Mouse (Mus musculus): ENCODE data around the gene Bnip2. TPM values are rescaled to one million over a fixed set of nuclear protein-coding genes. Genes with fewer than 3 reads are reported as not detected.

Gene Bnip2
- polyA plus RNA-seq, 1 experiment = 20.7 TPM

GRCm38 (mm10) chr9:70048280-70048679 is 59.0 kb downstream of the Bnip2 start:
- no peaks in the 10 kb centered on the region for H3K4me1 ChIP-seq (ENCODE audit: control insufficient read depth, insufficient read depth, low read length)
- TF ChIP-seq POLR2A (IDR thresholded peaks at IDR 0.05; ENCODE audit: control insufficient read depth, low read depth, low read length) = no peak
- no peak for TF ChIP-seq CTCF (IDR thresholded peaks at IDR 0.05; ENCODE audit: control insufficient read depth, insufficient read depth, insufficient replicate concordance, low read depth, low read length)
- H3K27ac ChIP-seq (ENCODE audit: control insufficient read depth, insufficient read depth, low read depth, low read length) = no peak overlapping the region
- no peak overlapping the region for H3K4me3 ChIP-seq (ENCODE audit: control insufficient read depth, low read depth, low read length)
- no peaks in the 10 kb centered on the region for H3K36me3 ChIP-seq (ENCODE audit: control insufficient read depth, insufficient read depth, low read length)
- no peaks in the 10 kb centered on the region for H3K27me3 ChIP-seq (ENCODE audit: control insufficient read depth, insufficient read depth, low read length)

DNA sequence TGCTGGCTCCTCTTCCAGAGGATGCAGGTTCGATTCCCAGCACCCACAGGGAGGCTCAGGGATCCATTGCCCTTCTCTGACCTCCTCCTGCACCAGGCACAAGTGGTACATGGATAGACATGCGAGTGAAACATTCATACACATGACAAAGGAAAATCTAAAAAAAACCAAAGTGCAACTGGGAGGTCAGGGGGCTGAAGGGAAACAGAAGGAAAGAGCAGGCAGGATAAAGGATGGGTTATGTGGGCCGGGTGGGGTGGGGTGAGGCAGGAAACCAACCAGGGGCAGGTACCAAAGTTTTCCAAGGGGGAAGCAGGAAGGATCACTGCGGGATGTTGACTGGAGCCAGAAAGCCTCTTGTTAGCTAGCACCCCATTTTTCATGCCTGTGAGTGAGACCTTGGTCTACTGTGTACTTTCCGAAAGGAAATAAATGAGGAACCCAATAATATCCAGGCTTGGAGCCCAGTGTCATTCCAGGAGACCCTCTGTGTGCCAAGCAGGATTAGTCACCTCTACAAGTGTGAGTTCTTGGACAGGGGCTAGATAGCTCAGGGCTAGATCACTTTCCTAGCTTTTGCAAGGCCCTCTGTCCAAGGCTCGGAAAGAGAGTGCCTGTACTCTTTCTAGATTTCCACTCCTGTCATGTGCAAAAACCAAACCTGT is 59.6 kb downstream of the Bnip2 start:
- Histone ChIP-seq H3K36me3 (ENCODE audit: control insufficient read depth, insufficient read depth, low read length) (no peaks in the 10 kb centered on the region), H3K4me3 (ENCODE audit: control insufficient read depth, low read depth, low read length) (no peak overlapping the region), H3K4me1 (ENCODE audit: control insufficient read depth, insufficient read depth, low read length) (no peaks in the 10 kb centered on the region), H3K27me3 (ENCODE audit: control insufficient read depth, insufficient read depth, low read length) (no peaks in the 10 kb centered on the region), H3K27ac (ENCODE audit: control insufficient read depth, insufficient read depth, low read depth, low read length) (no peak overlapping the region)
- TF ChIP-seq POLR2A (IDR thresholded peaks at IDR 0.05; ENCODE audit: control insufficient read depth, low read depth, low read length) (no peak), CTCF (IDR thresholded peaks at IDR 0.05; ENCODE audit: control insufficient read depth, insufficient read depth, insufficient replicate concordance, low read depth, low read length) (no peak)

GRCm38 (mm10) chr9:70049416-70049783 is 60.1 kb downstream of the Bnip2 start:
- Histone ChIP-seq H3K27ac (ENCODE audit: control insufficient read depth, insufficient read depth, low read depth, low read length) (no peak overlapping the region), H3K27me3 (ENCODE audit: control insufficient read depth, insufficient read depth, low read length) (no peaks in the 10 kb centered on the region), H3K4me1 (ENCODE audit: control insufficient read depth, insufficient read depth, low read length) (no peaks in the 10 kb centered on the region), H3K4me3 (ENCODE audit: control insufficient read depth, low read depth, low read length) (no peak overlapping the region), H3K36me3 (ENCODE audit: control insufficient read depth, insufficient read depth, low read length) (no peaks in the 10 kb centered on the region)
- TF ChIP-seq POLR2A (IDR thresholded peaks at IDR 0.05; ENCODE audit: control insufficient read depth, low read depth, low read length) (no peak), CTCF (IDR thresholded peaks at IDR 0.05; ENCODE audit: control insufficient read depth, insufficient read depth, insufficient replicate concordance, low read depth, low read length) (no peak)

DNA sequence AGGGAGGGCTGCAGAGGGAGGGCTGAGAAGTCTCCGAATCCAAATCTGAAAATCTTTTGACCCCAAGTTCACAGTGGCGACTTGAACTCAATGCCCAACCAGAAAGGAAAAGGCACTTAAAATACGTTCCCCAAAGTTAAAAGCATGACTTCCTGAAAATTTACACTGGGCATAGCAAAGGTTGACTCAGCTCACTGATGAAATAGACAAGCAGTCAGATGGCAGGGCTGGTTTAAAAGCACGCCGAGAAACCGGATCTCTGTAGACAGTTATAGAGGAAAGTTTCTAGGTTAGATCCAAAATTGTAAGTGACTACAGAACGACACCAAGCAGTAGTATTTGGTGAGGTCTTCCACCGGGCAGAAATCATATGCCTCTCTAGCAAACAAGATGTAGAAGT is 60.6 kb downstream of the Bnip2 start:
- H3K36me3 ChIP-seq (ENCODE audit: control insufficient read depth, insufficient read depth, low read length) = no peaks in the 10 kb centered on the region
- H3K27me3 ChIP-seq (ENCODE audit: control insufficient read depth, insufficient read depth, low read length) = no peaks in the 10 kb centered on the region
- TF ChIP-seq CTCF (IDR thresholded peaks at IDR 0.05; ENCODE audit: control insufficient read depth, insufficient read depth, insufficient replicate concordance, low read depth, low read length) = no peak
- no peak for TF ChIP-seq POLR2A (IDR thresholded peaks at IDR 0.05; ENCODE audit: control insufficient read depth, low read depth, low read length)
- no peak overlapping the region for H3K4me3 ChIP-seq (ENCODE audit: control insufficient read depth, low read depth, low read length)
- H3K4me1 ChIP-seq (ENCODE audit: control insufficient read depth, insufficient read depth, low read length) = no peaks in the 10 kb centered on the region
- no peak overlapping the region for H3K27ac ChIP-seq (ENCODE audit: control insufficient read depth, insufficient read depth, low read depth, low read length)

- TF ChIP-seq POLR2A (IDR thresholded peaks at IDR 0.05; ENCODE audit: control insufficient read depth, low read depth, low read length) (no peak), CTCF (IDR thresholded peaks at IDR 0.05; ENCODE audit: control insufficient read depth, insufficient read depth, insufficient replicate concordance, low read depth, low read length) (no peak)
- H3K4me1 ChIP-seq (ENCODE audit: control insufficient read depth, insufficient read depth, low read length) = no peaks in the 10 kb centered on the region
These were observed 63.5 kb downstream of the Bnip2 start for GRCm38 (mm10) chr9:70052730-70053129.

DNA sequence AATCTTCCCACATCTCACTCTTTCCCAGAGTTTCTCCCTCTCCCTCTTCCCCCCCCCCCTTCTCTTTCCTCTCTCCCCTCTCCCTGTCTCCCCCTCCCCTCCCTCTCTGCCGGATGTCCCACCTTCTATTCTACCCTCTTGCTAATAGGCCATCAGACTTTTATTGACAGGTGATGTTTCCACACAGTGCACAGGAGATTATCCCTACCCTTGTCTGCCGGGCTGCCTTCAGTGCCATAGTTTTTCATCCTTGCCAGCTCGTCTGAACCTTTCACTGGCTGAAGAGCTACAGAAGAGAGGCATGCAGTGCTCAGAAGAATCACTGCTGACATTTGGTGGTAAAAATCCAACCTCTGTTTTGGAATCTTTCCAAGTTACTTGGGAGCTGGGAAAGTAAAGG is 64.1 kb downstream of the Bnip2 start:
- H3K4me3 ChIP-seq (ENCODE audit: control insufficient read depth, low read depth, low read length) = no peak overlapping the region
- no peak for TF ChIP-seq CTCF (IDR thresholded peaks at IDR 0.05; ENCODE audit: control insufficient read depth, insufficient read depth, insufficient replicate concordance, low read depth, low read length)
- no peak for TF ChIP-seq POLR2A (IDR thresholded peaks at IDR 0.05; ENCODE audit: control insufficient read depth, low read depth, low read length)
- no peak overlapping the region for H3K27ac ChIP-seq (ENCODE audit: control insufficient read depth, insufficient read depth, low read depth, low read length)
- no peaks in the 10 kb centered on the region for H3K36me3 ChIP-seq (ENCODE audit: control insufficient read depth, insufficient read depth, low read length)
- no peaks in the 10 kb centered on the region for H3K27me3 ChIP-seq (ENCODE audit: control insufficient read depth, insufficient read depth, low read length)
- no peaks in the 10 kb centered on the region for H3K4me1 ChIP-seq (ENCODE audit: control insufficient read depth, insufficient read depth, low read length)

More at GRCm38 (mm10) chr9:70052730-70053129, 63.5 kb downstream of the Bnip2 start:
- Histone ChIP-seq H3K27ac (ENCODE audit: control insufficient read depth, insufficient read depth, low read depth, low read length) (no peak overlapping the region), H3K36me3 (ENCODE audit: control insufficient read depth, insufficient read depth, low read length) (no peaks in the 10 kb centered on the region), H3K4me3 (ENCODE audit: control insufficient read depth, low read depth, low read length) (no peak overlapping the region), H3K27me3 (ENCODE audit: control insufficient read depth, insufficient read depth, low read length) (no peaks in the 10 kb centered on the region)

Other genes with a start within 250 kb of the Bnip2 start
- not detected in 2 replicates for gene Foxb1, start 228.5 kb upstream of the Bnip2 start, polyA plus RNA-seq (2012; rRNA removed)
- gene Gtf2a2, start 23.1 kb downstream of the Bnip2 start, polyA plus RNA-seq (2012; rRNA removed) = 164 and 206 TPM in 2 replicates
- gene Gcnt3, start 48.6 kb downstream of the Bnip2 start, polyA plus RNA-seq (2012; rRNA removed) = 5.0 TPM in 2 replicates
- gene Fam81a, start 153.1 kb downstream of the Bnip2 start, polyA plus RNA-seq (2012; rRNA removed) = 0.32 and 0.60 TPM in 2 replicates
- 2.3 and 2.6 TPM in 2 replicates for gene Myo1e, start 217.9 kb downstream of the Bnip2 start, polyA plus RNA-seq (2012; rRNA removed)

Data from testis, adult 2 months (tissue).